Mouse (Mus musculus) intestine, embryonic 15.5 days (tissue): ENCODE results near the gene Srgn. TPM values are rescaled to one million over a fixed set of nuclear protein-coding genes. Genes with fewer than 3 reads are reported as not detected.

Source experiments
- ATAC-seq: fragments of 200-750 bp; cut with Nextera tagmentation; 2 replicates; pipeline ENCODE4 v1.8.0; 2017; ENCODE audit warnings: moderate TSS enrichment, moderate library complexity
- H3K27ac ChIP-seq: fragments of 300-500 bp; sonication (generic); 2 replicates; pipeline ENCODE4 v1.5.1; 2015; ENCODE audit warnings: mild to moderate bottlenecking, inconsistent platforms
- H3K27me3 ChIP-seq: fragments of 300-500 bp; sonication (generic); replicated peaks from 2 replicates; pipeline ENCODE4 v1.6.1; 2015; ENCODE audit warnings: inconsistent platforms
- H3K36me3 ChIP-seq: fragments of 300-500 bp; sonication (generic); 2 replicates; pipeline ENCODE4 v1.6.1; 2015; ENCODE audit warnings: inconsistent platforms
- H3K4me1 ChIP-seq: fragments of 300-500 bp; sonication (generic); replicated peaks from 2 replicates; pipeline ENCODE4 v1.6.1; 2015; ENCODE audit warnings: inconsistent platforms
- H3K4me2 ChIP-seq: fragments of 300-500 bp; sonication (generic); replicated peaks from 2 replicates; pipeline ENCODE4 v1.6.1; 2015; ENCODE audit warnings: mild to moderate bottlenecking, inconsistent platforms
- H3K4me3 ChIP-seq: fragments of 300-500 bp; sonication (generic); replicated peaks from 2 replicates; pipeline ENCODE4 v1.5.1; 2015; ENCODE audit warnings: inconsistent platforms
- H3K9ac ChIP-seq: fragments of 300-500 bp; sonication (generic); 2 replicates; pipeline ENCODE4 v1.6.1; 2015; ENCODE audit warnings: inconsistent platforms
- H3K9me3 ChIP-seq: fragments of 300-500 bp; sonication (generic); 2 replicates; pipeline ENCODE4 v1.6.1; 2016; ENCODE audit warnings: inconsistent platforms
- WGBS: fragments of 180-500 bp; shearing (Covaris S2); methylation state at CpG from one replicate; pipeline ENCODE4 v1.1.7; 2015; 5-methylcytosine and 5-hydroxymethylcytosine counted together
- polyA plus RNA-seq: library from polyadenylated mRNA; unstranded; fragments of >200 nt; fragmentation: Nextera tagmentation; extraction: Ambion mirVana; gene quantifications from 2 replicates; pipeline ENCODE4 v1.2.1, GENCODE M21; 2015

Srgn gene
- polyA plus RNA-seq, 1 experiment from 2014 or later: 15.4 TPM

DNA sequence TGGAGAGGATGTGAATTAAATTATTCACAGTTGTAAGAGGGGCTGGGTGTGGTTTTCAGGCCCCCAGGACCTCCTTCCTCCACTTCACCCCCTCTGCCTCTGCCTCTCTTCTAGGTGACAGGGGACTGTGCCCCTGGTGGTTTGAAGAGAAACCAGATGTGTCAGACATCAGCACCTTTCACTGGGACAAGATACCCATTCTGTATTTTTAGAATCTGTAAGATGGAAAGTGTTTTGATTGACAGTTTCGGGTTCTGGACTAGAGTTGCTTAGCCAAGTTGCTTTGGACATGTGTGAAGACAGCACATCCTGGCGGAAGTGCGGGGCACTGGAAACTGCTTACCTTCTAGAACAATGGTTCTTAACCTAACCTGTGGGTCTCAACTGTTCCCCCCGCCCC, 17.1 kb upstream of the Srgn start:
- Histone ChIP-seq H3K27ac (no peak overlapping the region), H3K36me3 (no peaks in the 10 kb centered on the region), H3K4me1 (no peaks in the 10 kb centered on the region), H3K9ac (no peak overlapping the region), H3K27me3 (no peaks in the 10 kb centered on the region), H3K4me3 (no peak overlapping the region), H3K9me3 (no peaks in the 10 kb centered on the region), H3K4me2 (no peak overlapping the region)
- no peak for ATAC-seq
- WGBS: 88% methylated on average over 4 of the region's 4 CpGs

DNA sequence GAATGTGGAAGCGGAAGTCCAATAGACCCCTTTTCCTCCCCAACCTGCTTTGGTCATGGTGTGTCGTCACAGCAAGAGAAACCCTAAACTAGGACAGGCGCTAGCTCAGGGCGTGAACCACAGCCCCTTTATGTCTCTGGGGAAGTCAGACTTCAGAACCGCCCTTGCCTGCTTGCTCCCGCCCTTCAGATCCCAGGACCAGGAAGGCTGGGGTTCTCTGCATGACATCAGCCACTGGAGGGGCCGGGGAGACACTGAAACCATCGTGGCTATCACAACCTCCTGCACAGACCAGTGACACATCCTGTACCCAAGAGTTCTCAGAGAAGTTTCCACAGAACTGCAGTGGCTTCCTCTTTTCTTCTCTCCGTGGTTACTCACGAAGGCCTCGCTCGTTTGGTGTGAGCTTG, 16.2 kb upstream of the Srgn start:
- H3K27me3 ChIP-seq: no peaks in the 10 kb centered on the region
- no peaks in the 10 kb centered on the region for H3K36me3 ChIP-seq
- H3K9me3 ChIP-seq: no peaks in the 10 kb centered on the region
- H3K4me1 ChIP-seq: no peaks in the 10 kb centered on the region
- H3K9ac ChIP-seq: no peak overlapping the region
- WGBS: 84% methylated on average over 12 of the region's 12 CpGs
- no peak overlapping the region for H3K27ac ChIP-seq
- no peak overlapping the region for H3K4me3 ChIP-seq
- ATAC-seq: no peak
- no peak overlapping the region for H3K4me2 ChIP-seq

DNA sequence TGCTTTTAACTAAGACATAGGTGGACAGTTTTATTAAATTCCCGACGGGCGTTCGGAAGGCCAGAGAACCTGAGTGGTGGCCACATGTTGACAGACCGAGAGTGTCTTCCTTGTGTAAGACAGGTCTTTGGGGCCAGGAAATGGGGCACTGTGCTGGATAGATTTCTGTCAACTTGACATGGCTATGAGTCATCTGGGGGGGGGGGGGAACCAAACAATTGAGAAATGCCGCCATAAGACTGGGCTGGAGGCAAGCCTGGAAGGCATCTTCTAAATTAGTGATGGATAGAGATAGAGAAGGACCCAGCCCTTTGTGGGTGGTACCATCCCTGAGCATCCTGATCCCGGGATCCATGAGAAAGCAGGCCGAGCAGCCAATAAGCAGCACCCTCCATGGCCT, 15.7 kb upstream of the Srgn start:
- Histone ChIP-seq H3K27ac (no peak overlapping the region), H3K4me2 (no peak overlapping the region), H3K4me3 (no peak overlapping the region), H3K36me3 (no peaks in the 10 kb centered on the region), H3K27me3 (no peaks in the 10 kb centered on the region), H3K9me3 (no peaks in the 10 kb centered on the region), H3K4me1 (no peaks in the 10 kb centered on the region), H3K9ac (no peak overlapping the region)
- 92% methylated on average over 8 of the region's 8 CpGs for WGBS
- no peak for ATAC-seq

DNA sequence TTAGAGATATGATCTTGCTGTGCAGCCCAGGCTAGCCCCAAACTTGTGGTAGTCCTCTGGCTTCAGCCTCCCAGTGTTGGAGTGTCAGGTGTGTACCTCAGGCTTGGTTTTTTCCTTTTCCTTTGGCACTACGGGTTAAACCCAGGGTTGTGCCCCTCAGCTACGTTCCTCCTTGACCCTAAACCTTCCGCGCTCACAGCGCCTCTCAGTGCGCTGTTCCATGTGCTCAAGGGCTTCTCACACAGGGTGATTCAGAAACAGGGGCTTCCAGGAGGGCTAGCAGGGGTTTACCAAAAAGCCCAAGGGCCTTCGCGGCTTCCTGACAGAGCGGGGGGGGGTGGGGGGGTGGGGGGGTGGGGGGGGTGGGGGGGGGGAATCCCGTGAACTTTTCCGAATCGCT, 15.3 kb upstream of the Srgn start:
- WGBS: 90% methylated on average over 12 of the region's 12 CpGs
- Histone ChIP-seq H3K4me2 (no peak overlapping the region), H3K4me1 (no peaks in the 10 kb centered on the region), H3K9me3 (no peaks in the 10 kb centered on the region), H3K27ac (no peak overlapping the region), H3K9ac (no peak overlapping the region), H3K36me3 (no peaks in the 10 kb centered on the region), H3K4me3 (no peak overlapping the region), H3K27me3 (no peaks in the 10 kb centered on the region)
- no peak for ATAC-seq

DNA sequence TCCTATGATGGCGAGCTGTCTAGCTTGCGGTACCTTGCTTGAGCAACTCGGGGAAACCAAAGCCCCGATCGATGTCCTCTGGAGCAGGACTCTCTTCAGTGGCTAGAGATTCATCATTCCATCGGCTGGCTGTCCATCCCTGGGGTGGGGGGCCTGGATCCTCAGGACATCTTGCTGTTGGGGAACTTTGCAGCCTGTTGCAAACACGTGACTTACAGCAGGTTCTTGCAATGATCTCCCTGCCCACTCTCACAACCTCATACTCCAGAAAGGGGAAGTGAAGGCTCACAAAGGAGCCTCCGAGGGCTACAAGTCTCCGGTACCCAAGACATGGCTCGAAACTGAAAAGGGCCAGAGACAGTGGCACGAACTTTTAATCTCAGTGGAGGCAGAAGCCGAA, 14.2 kb upstream of the Srgn start:
- no peak overlapping the region for H3K4me3 ChIP-seq
- no peaks in the 10 kb centered on the region for H3K9me3 ChIP-seq
- no peaks in the 10 kb centered on the region for H3K4me1 ChIP-seq
- H3K27ac ChIP-seq: no peak overlapping the region
- ATAC-seq: no peak
- no peak overlapping the region for H3K4me2 ChIP-seq
- no peak overlapping the region for H3K9ac ChIP-seq
- H3K36me3 ChIP-seq: no peaks in the 10 kb centered on the region
- H3K27me3 ChIP-seq: no peaks in the 10 kb centered on the region
- 91% methylated on average over 12 of the region's 12 CpGs for WGBS

DNA sequence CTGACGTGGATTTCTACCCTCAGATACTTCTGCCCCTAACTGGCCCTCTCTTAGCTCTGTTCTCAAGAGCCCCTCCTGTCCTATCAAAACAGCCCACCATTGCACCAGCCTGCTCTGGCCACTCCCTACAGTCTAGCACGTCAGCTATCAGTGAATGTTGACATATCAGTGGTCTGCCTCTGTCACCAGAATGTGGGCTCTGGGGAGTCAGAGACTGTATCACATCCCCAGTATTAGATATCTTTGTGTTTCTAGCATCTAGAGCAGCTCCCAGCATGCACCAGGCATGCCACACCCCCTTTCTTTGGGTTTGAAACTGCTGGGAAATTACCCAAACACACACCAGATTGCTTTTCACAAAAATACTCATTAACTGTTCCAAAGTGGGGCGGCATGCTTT, 13.5 kb upstream of the Srgn start:
- no peaks in the 10 kb centered on the region for H3K4me1 ChIP-seq

DNA sequence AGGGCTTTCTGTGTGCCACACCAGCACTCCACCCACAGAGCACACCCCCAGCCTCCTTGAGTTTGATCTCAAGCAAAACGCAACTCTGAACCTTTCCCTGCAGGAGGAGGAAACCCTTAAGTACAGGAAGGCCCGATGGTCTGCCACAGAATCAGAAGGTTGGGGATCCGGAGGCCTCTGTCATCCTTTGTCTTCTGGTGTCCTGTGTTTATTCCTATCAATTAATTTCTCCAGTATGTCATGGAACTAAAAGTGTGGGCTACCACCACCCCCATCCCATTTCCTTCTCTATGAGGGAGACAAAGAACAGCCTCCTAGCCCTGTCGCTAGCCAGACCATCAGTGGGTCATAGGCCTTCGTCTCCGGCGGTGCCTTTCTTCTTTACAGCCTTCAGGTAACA, 7.3 kb upstream of the Srgn start:
- ATAC-seq: no peak
- Histone ChIP-seq H3K9me3 (no peaks in the 10 kb centered on the region), H3K27me3 (no peaks in the 10 kb centered on the region), H3K36me3 (no peaks in the 10 kb centered on the region), H3K4me2 (no peak overlapping the region), H3K4me3 (no peak overlapping the region), H3K9ac (no peak overlapping the region), H3K4me1 (no peaks in the 10 kb centered on the region), H3K27ac (no peak overlapping the region)
- WGBS: 76% methylated on average over 7 of the region's 7 CpGs

More for the DNA sequence above, 13.5 kb upstream of the Srgn start:
- Histone ChIP-seq H3K4me2 (no peak overlapping the region), H3K27ac (no peak overlapping the region), H3K9ac (no peak overlapping the region), H3K27me3 (no peaks in the 10 kb centered on the region), H3K9me3 (no peaks in the 10 kb centered on the region), H3K36me3 (no peaks in the 10 kb centered on the region), H3K4me3 (no peak overlapping the region)
- ATAC-seq: no peak
- WGBS: 58% methylated on average over 3 of the region's 3 CpGs

DNA sequence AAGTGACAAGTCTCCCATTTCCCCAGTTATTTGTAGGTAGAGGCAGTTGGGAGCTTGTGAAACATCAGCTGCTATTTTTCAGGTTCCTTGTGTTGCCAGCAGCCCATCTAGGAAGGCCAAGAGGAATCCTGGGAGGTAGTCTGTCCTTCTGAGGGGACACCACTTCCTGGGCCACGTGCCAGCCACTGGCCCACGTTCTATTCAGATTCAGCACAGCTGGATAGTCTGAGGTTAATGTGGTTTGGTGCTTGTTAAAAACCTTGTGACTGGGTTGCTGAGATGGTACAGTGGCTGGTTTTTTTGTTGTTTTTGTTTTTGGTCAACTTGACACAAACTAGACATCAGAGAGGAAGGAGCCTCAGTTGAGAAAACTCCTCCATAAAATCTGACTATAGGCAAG, 5.6 kb upstream of the Srgn start:
- WGBS: 48% methylated on average over 2 of the region's 2 CpGs
- no peak for ATAC-seq
- Histone ChIP-seq H3K4me1 (no peaks in the 10 kb centered on the region), H3K27ac (no peak overlapping the region), H3K9ac (no peak overlapping the region), H3K4me3 (no peak overlapping the region), H3K4me2 (no peak overlapping the region), H3K27me3 (no peaks in the 10 kb centered on the region), H3K36me3 (no peaks in the 10 kb centered on the region), H3K9me3 (no peaks in the 10 kb centered on the region)

DNA sequence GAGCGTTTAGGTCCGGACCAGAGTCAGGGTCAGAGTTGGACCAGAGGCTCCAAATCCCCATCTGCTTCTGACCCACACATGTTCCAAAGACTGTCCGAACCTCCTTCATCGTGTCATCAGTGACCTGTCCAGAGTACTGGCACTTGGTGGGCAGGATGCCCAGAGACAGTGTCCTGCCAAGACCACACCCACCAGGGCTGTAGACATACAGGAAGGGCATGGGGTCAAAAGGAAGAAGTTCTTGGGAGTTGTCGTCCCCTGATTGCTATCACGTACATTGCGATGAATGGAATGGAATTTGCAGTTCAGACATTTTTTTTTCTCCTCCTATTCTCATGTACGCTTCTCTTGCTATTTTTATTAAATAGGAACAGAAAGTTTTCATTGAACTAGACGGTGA, 2.9 kb upstream of the Srgn start:
- Histone ChIP-seq H3K4me2 (no peak overlapping the region), H3K4me1 (no peaks in the 10 kb centered on the region), H3K27ac (no peak overlapping the region), H3K9me3 (no peaks in the 10 kb centered on the region), H3K9ac (no peak overlapping the region), H3K36me3 (no peaks in the 10 kb centered on the region), H3K27me3 (no peaks in the 10 kb centered on the region), H3K4me3 (no peak overlapping the region)
- ATAC-seq: no peak
- 71% methylated on average over 9 of the region's 9 CpGs for WGBS

DNA sequence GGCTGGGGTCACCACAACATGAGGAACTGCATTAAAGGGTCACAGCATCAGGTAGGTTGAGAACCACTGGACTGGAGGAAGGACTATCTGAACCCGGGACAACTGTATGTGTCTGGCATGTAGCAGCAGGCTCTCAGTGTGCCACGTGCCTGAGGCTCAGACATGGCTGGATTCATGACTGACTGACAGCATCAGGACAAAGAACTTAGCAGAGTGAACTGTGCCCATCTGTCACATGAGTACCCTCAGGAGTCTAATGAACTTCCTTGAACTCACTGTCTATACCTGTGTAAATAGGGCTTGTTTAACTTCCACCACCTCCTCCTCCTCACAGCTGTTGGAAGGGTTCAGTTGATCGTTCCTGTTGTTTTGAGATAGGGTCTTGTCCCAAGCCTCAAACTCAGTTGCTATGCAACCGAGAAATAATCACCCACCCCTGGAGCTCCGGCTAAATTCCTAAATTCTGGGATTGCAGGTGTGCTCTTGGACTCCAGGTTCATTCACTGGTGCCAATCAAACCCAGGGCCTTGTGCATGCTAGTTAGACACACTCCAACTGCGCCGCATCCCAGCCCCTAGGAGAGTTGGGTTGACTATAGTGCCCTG, 4.8 kb downstream of the Srgn start:
- H3K27me3 ChIP-seq: no peaks in the 10 kb centered on the region
- H3K4me2 ChIP-seq: no peak overlapping the region
- 0 out of 2 replicates have a peak overlapping the region, but pooled peaks have one; percentile 22 for H3K27ac ChIP-seq
- no peaks in the 10 kb centered on the region; the same call in 1 of the 2 replicates for H3K4me1 ChIP-seq
- no peak overlapping the region for H3K4me3 ChIP-seq
- ATAC-seq: peak; percentile 86
- WGBS: 63% methylated on average over 7 of the region's 7 CpGs
- H3K36me3 ChIP-seq: no peaks in the 10 kb centered on the region
- no peaks in the 10 kb centered on the region for H3K9me3 ChIP-seq
- H3K9ac ChIP-seq: no peak overlapping the region

DNA sequence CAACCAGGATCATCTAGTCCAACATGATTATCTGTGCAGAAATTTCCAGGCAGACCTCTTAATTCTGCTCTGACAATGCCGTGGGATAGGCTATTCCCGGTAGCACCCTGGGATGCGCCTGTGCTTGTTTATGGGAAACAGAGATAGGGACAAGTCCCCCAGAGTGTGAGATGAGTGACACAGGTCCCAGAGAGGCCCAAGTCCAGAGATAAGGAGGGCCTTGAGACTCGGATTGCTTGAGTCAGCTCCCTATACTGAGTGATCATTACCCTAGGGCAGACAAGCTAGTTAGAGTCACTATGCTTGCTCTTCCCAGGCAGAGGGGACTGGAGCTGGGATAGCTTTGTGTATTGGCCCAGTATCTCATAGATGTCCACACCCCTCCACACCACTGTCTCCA, 5.5 kb downstream of the Srgn start:
- Histone ChIP-seq H3K4me1 (no peaks in the 10 kb centered on the region; the same call in 1 of the 2 replicates), H3K36me3 (no peaks in the 10 kb centered on the region), H3K27me3 (no peaks in the 10 kb centered on the region), H3K4me2 (no peak overlapping the region), H3K27ac (0 out of 2 replicates have a peak overlapping the region, but pooled peaks have one; percentile 22), H3K4me3 (no peak overlapping the region), H3K9me3 (no peaks in the 10 kb centered on the region), H3K9ac (no peak overlapping the region)
- 47% methylated on average over 4 of the region's 4 CpGs for WGBS
- ATAC-seq: peak; percentile 81

DNA sequence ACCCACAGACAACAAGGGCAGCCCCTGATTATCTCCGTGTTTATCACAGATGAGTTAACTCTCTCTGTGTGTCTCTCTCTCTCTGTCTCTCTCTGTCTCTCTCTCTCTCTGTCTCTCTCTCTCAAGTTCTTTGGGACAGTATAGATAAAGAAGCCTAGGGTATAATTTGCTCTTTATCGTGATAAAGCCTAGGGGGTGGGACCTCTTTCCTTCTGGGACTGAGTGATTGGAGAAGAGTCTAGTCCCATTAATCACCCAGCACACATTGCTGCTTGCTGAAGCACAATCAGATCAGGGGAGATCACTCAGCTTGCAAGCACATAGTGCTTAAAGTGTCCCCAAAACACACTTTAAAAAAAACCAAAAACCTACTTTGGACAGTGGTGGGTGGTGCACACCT, 6.3 kb downstream of the Srgn start:
- H3K36me3 ChIP-seq: no peaks in the 10 kb centered on the region
- no peak overlapping the region for H3K27ac ChIP-seq
- no peak overlapping the region for H3K4me3 ChIP-seq
- no peak overlapping the region for H3K4me2 ChIP-seq
- ATAC-seq: no peak
- no peaks in the 10 kb centered on the region; the same call in 1 of the 2 replicates for H3K4me1 ChIP-seq
- H3K27me3 ChIP-seq: no peaks in the 10 kb centered on the region
- no peaks in the 10 kb centered on the region for H3K9me3 ChIP-seq
- H3K9ac ChIP-seq: no peak overlapping the region
- 58% methylated on average over 2 of the region's 2 CpGs for WGBS

DNA sequence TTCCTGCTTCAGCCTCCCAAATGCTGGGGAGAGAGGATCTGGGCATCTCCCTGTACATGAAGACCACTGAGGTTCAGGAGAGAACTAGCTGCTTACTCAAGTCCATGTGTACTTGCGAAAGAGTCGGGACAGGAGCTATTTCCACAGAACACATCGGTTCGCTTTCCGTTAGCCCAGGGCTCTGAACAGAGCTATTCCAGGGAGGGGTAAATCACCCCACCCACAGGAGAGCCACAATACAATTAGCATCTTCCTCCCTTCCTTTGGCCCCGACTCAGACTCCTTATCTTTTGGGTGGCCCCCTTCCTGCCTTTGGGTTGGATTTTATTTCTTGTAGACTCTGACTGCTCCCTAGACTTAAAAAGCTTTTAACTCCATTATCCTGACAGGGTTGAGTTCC, 9.7 kb downstream of the Srgn start:
- no peaks in the 10 kb centered on the region for H3K27me3 ChIP-seq
- no peaks in the 10 kb centered on the region; the same call in 1 of the 2 replicates for H3K4me1 ChIP-seq
- H3K4me3 ChIP-seq: no peak overlapping the region
- H3K36me3 ChIP-seq: no peaks in the 10 kb centered on the region
- no peak for ATAC-seq
- H3K4me2 ChIP-seq: no peak overlapping the region
- no peak overlapping the region for H3K27ac ChIP-seq
- 81% methylated on average over 6 of the region's 6 CpGs for WGBS
- no peak overlapping the region for H3K9ac ChIP-seq
- H3K9me3 ChIP-seq: no peaks in the 10 kb centered on the region
